Mouse (Mus musculus) v-Abl transformed pro-B cells (cell line): ENCODE measurements at regions not wholly inside any gene's neighbourhood (a gene's known extent, or its start where the extent isn't known, plus 50 kb on each side); places are given as distances from the start of the nearest gene placed in this dataset.

Experiments
- in situ Hi-C, 2 experiments: fragments of 400-800 bp; cut with MboI; formaldehyde crosslinking; loops; one replicate each; pipeline ENCODE4 v1.15.1; 2025; ENCODE audit not compliant: unreplicated experiment in 2 of 2

DNA sequence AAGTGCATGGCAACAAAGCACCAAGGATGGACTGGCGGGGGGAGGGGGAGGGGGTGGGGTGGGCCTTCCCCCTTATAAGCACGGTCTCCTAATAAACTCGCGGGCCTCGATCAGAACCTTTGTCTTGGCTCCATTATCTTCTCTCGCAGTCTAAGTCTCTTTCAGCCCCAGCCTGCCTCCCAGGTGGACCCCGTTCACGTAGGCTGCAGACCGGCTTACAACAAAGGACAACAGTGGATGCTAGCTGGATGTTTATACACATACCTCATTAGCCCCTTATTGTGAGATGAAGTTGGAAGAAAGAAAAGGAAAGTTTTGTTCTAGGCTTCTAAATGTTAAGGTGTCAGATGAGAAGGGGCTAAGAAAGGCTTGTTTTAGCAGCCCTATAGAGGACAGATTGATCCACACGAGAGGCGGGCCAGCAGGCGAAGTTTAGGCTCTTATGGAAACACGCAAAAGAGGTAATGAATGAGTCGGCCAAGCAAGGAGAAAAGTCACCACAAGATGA is 272.6 kb downstream of the Cd47 start:
- in situ Hi-C loops, result no loop called here

GRCm38 (mm10) chr16:50073979-50074378 is 273.6 kb downstream of the Cd47 start:
- in situ Hi-C loops, result no loop called here

- in situ Hi-C loops, result no loop called here
Observed at GRCm38 (mm10) chr16:50075641-50076040, 275.3 kb downstream of the Cd47 start.

DNA sequence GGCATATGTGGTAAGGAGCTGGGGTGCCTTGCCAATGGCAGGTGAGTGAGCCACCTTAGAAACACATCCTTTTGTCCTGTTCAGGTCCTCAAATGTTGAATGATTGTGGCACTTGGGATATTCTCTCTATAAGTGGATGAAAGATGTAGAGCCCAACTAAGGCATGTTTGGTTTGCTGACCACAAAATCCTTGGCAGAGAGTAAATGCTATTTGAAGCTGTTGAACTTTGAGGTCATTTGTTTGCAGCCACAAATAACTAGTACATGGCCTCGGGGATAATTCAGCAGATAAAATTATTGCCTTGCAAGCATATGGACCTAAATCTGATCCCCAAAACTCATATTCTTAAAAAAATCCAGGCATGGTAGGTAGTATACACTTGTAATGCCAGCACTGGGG is 281.2 kb downstream of the Cd47 start:
- in situ Hi-C loops, result no loop called here

- in situ Hi-C loops, result no loop called here
Observed at GRCm38 (mm10) chr16:50092318-50092717, 292.0 kb downstream of the Cd47 start.

DNA sequence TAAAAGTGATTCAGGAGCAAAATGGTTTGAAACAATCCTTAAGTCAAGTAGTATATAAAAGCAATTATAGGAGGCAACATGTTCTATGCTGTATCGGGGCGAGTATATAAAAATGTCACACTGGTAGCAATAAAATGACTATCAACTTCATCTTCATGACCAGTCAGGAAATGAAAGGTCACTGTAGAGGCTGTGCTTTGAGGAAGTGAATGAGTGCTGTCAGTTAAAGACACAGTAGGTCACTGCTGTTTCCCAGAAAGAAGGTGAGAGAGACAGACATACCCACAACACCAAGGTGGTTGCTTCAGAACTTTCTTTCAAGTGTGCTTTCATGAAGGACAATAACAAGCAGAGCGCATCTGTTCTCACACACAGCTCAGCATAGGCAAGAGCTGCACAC is 292.4 kb downstream of the Cd47 start:
- in situ Hi-C loops, result no loop called here

- in situ Hi-C loops, result no loop called here
Observed at GRCm38 (mm10) chr16:50095858-50096551, 295.7 kb downstream of the Cd47 start.

- in situ Hi-C loops, result no loop called here
Observed at GRCm38 (mm10) chr16:50096563-50096962, 296.2 kb downstream of the Cd47 start.

DNA sequence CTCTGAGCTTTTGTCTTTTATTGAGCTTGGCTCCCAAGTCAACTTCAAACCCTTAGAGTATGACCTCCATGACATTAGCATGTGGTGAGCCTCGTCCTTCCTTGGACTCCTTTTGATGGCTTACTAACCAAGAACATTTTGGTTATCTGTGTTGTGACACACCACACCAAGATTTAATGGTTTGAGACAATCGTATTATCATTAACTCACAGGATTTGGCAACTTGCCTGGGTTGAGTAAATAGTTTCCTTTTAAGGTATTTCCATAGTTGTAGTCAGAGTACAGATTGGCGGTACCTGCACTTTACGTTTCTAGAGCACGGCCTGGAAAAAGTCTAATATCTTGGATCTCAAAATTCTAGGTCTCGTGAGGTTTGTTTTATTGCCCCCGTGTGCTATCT is 303.0 kb downstream of the Cd47 start:
- in situ Hi-C loops, result no loop called here

GRCm38 (mm10) chr16:50118150-50118549 is 314.0 kb downstream of the Bbx start:
- in situ Hi-C loops, result loop anchor here (5.0 to 10.0 kb wide), 2 partner anchors 583 to 596 kb away; no protein-coding TSS in a partner anchor

- in situ Hi-C loops, result no loop called here
Observed at GRCm38 (mm10) chr16:50122460-50122859, 309.7 kb downstream of the Bbx start.

DNA sequence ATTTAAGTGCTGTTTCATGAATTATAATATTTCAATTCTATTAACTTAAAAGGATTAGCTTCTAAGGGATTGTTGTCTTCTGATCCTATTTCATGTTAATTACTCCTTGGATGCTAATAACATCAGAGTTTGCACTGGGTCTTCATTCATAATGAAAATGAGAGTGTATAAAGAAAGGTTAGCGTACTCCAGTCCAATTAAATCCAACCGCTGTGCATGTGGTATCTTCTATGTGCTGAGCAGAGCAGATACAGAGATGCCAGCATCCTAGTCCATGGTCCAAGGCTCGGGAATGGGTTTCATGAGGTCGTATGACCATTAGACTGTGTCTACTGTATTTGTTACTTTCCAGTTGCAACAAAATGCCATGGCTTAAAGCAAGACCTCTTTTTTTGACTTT is 307.5 kb downstream of the Bbx start:
- in situ Hi-C loops, result no loop called here

GRCm38 (mm10) chr16:50125564-50125963 is 306.6 kb downstream of the Bbx start:
- in situ Hi-C loops, result no loop called here

- in situ Hi-C loops, result no loop called here
Observed at GRCm38 (mm10) chr16:50131406-50131805, 300.8 kb downstream of the Bbx start.
